Mouse (Mus musculus): ENCODE measurements around the gene Pde3a.
A peak's percentile ranks its signal among the peaks of the same experiment; 100 is the strongest.

The Pde3a gene

GRCm38 (mm10) chr6:141405496-141405895 is 156.4 kb downstream of the Pde3a start:
- no peak for DNase-seq (ENCODE audit: low spot score)

GRCm38 (mm10) chr6:141408758-141409157 is 159.7 kb downstream of the Pde3a start:
- DNase-seq (ENCODE audit: low spot score), result no peak

- no peak for DNase-seq (ENCODE audit: low spot score)
These were observed 161.8 kb downstream of the Pde3a start for GRCm38 (mm10) chr6:141410836-141411235.

- DNase-seq (ENCODE audit: low spot score), result no peak
These were observed 176.0 kb downstream of the Pde3a start for GRCm38 (mm10) chr6:141425114-141425513.

GRCm38 (mm10) chr6:141428587-141428986 is 179.5 kb downstream of the Pde3a start:
- DNase-seq (ENCODE audit: low spot score), result no peak

GRCm38 (mm10) chr6:141430134-141430533 is 181.1 kb downstream of the Pde3a start:
- DNase-seq (ENCODE audit: low spot score), result no peak

- no peak for DNase-seq (ENCODE audit: low spot score)
These were observed 183.4 kb downstream of the Pde3a start for GRCm38 (mm10) chr6:141432271-141432974.

- DNase-seq (ENCODE audit: low spot score), result no peak
These were observed 185.1 kb downstream of the Pde3a start for GRCm38 (mm10) chr6:141433917-141434756.

- no peak for DNase-seq (ENCODE audit: low spot score)
These were observed 186.1 kb downstream of the Pde3a start for GRCm38 (mm10) chr6:141435160-141435559.

GRCm38 (mm10) chr6:141439965-141440364 is 190.9 kb downstream of the Pde3a start:
- no peak for DNase-seq (ENCODE audit: low spot score)

- DNase-seq (ENCODE audit: low spot score), result no peak
These were observed 198.5 kb downstream of the Pde3a start for GRCm38 (mm10) chr6:141447547-141447946.

- DNase-seq (ENCODE audit: low spot score), result no peak
These were observed 199.8 kb downstream of the Pde3a start for GRCm38 (mm10) chr6:141448886-141449285.

- DNase-seq (ENCODE audit: low spot score), result no peak
These were observed 206.3 kb downstream of the Pde3a start for GRCm38 (mm10) chr6:141455335-141455734.

GRCm38 (mm10) chr6:141456591-141456990 is 207.5 kb downstream of the Pde3a start:
- no peak for DNase-seq (ENCODE audit: low spot score)

GRCm38 (mm10) chr6:141470251-141470650 is 221.2 kb downstream of the Pde3a start:
- DNase-seq (ENCODE audit: low spot score), result no peak

GRCm38 (mm10) chr6:141474223-141474622 is 225.2 kb downstream of the Pde3a start:
- no peak for DNase-seq (ENCODE audit: low spot score)

- DNase-seq (ENCODE audit: low spot score), result no peak
These were observed 225.6 kb downstream of the Pde3a start for GRCm38 (mm10) chr6:141474696-141475095.

- no peak for DNase-seq (ENCODE audit: low spot score)
These were observed 236.4 kb downstream of the Pde3a start for GRCm38 (mm10) chr6:141485302-141486021.

- DNase-seq (ENCODE audit: low spot score), result no peak
These were observed 238.2 kb downstream of the Pde3a start for GRCm38 (mm10) chr6:141487266-141487665.

GRCm38 (mm10) chr6:141488619-141489018 is 239.6 kb downstream of the Pde3a start:
- peak; percentile 1 for DNase-seq (ENCODE audit: low spot score)

- no peak for DNase-seq (ENCODE audit: low spot score)
These were observed 245.8 kb downstream of the Pde3a start for GRCm38 (mm10) chr6:141494909-141495308.

- DNase-seq (ENCODE audit: low spot score), result no peak
These were observed 246.8 kb downstream of the Pde3a start for GRCm38 (mm10) chr6:141495634-141496418.
